Mouse (Mus musculus): Measurements from ENCODE around the gene Ulk3. TPM values are rescaled to one million over a fixed set of nuclear protein-coding genes. Genes with fewer than 3 reads are reported as not detected.

The Ulk3 gene
- total and polyA plus RNA-seq, 3 experiments = 5.0 to 11.9 TPM; not detected in 1

- TF ChIP-seq NRF1 (IDR thresholded peaks at IDR 0.05; ENCODE audit: insufficient read depth, low read depth, low read length, poor library complexity, severe bottlenecking) (no peak), E2F4 (IDR thresholded peaks at IDR 0.05; ENCODE audit: borderline replicate concordance, low read depth, low read length) (no peak), NELFE (IDR thresholded peaks at IDR 0.05; ENCODE audit: low read depth, low read length) (no peak), POLR2AphosphoS2 (IDR thresholded peaks at IDR 0.05; ENCODE audit: low read length) (no peak), GABPA (IDR thresholded peaks at IDR 0.05; ENCODE audit: low read depth, low read length) (no peak)
- Histone ChIP-seq H3K79me2 (ENCODE audit: control insufficient read depth, insufficient read depth, low read length, poor library complexity) (no peaks in the 10 kb centered on the region), H3K9ac (ENCODE audit: control insufficient read depth, low read depth, low read length, poor library complexity, severe bottlenecking) (no peak overlapping the region), H3K27me3 (ENCODE audit: control insufficient read depth in 1 of 2, insufficient read depth in 2 of 2, low read length in 2 of 2) (no peaks in the 10 kb centered on the region), H3K4me3 (ENCODE audit: control insufficient read depth in 1 of 2, insufficient read depth in 1 of 2, low read depth in 2 of 2, low read length in 2 of 2) (no peak overlapping the region), H3K27ac (ENCODE audit: control insufficient read depth, low read depth, low read length) (no peak overlapping the region), H3K4me1 (ENCODE audit: control insufficient read depth in 1 of 2, insufficient read depth in 2 of 2, low read length in 2 of 2) (peaks cover 0 to 7% of the 10 kb centered on the region in 2 experiments; a peak in 1 of 4 replicates), H3K36me3 (ENCODE audit: control insufficient read depth in 1 of 2, insufficient read depth in 2 of 2, low read length in 2 of 2) (no peaks in the 10 kb centered on the region), H3K9me3 (replicated peaks; ENCODE audit: insufficient read depth, low read length) (no peaks in the 10 kb centered on the region)
- DNase-seq (ENCODE audit: low read depth, low spot score) = no peak
Observed at GRCm38 (mm10) chr9:57618854-57619253, 29.6 kb downstream of the Ulk3 start.

- Histone ChIP-seq H3K27ac (ENCODE audit: control insufficient read depth, low read depth, low read length) (no peak within 1 kb of the TSS), H3K9ac (ENCODE audit: control insufficient read depth, low read depth, low read length, poor library complexity, severe bottlenecking) (no peak within 1 kb of the TSS), H3K4me3 (ENCODE audit: control insufficient read depth in 1 of 2, insufficient read depth in 1 of 2, low read depth in 2 of 2, low read length in 2 of 2) (no peak within 1 kb of the TSS), H3K4me1 (ENCODE audit: control insufficient read depth in 1 of 2, insufficient read depth in 2 of 2, low read length in 2 of 2) (peaks cover 0 to 7% of the 10 kb centered on the region in 2 experiments; a peak in 1 of 4 replicates), H3K36me3 (ENCODE audit: control insufficient read depth in 1 of 2, insufficient read depth in 2 of 2, low read length in 2 of 2) (no peaks in the 10 kb centered on the region), H3K27me3 (ENCODE audit: control insufficient read depth in 1 of 2, insufficient read depth in 2 of 2, low read length in 2 of 2) (no peaks in the 10 kb centered on the region), H3K79me2 (ENCODE audit: control insufficient read depth, insufficient read depth, low read length, poor library complexity) (no peaks in the 10 kb centered on the region), H3K9me3 (replicated peaks; ENCODE audit: insufficient read depth, low read length) (no peaks in the 10 kb centered on the region)
- no peak for DNase-seq (ENCODE audit: low read depth, low spot score)
- TF ChIP-seq ZMIZ1 (IDR thresholded peaks at IDR 0.05; ENCODE audit: low read depth, low read length) (no peak), MEF2A (IDR thresholded peaks at IDR 0.05; ENCODE audit: extremely low read depth, insufficient replicate concordance, low read depth, low read length, poor library complexity, severe bottlenecking) (no peak), NRF1 (IDR thresholded peaks at IDR 0.05; ENCODE audit: insufficient read depth, low read depth, low read length, poor library complexity, severe bottlenecking) (no peak), GATA1 (IDR thresholded peaks at IDR 0.05; ENCODE audit: low read depth, low read length) (no peak), USF1 (IDR thresholded peaks at IDR 0.05; ENCODE audit: low read depth, low read length) (no peak), ELF1 (IDR thresholded peaks at IDR 0.05; ENCODE audit: low read depth, low read length) (no peak), TAL1 (IDR thresholded peaks at IDR 0.05; ENCODE audit: low read length) (no peak), GABPA (IDR thresholded peaks at IDR 0.05; ENCODE audit: low read depth, low read length) (no peak), CHD1 (IDR thresholded peaks at IDR 0.05; ENCODE audit: low read depth, low read length) (no peak), EP300 (IDR thresholded peaks at IDR 0.05; ENCODE audit: low read depth in 1 of 2, low read length in 2 of 2) (no peak), MAZ (IDR thresholded peaks at IDR 0.05; ENCODE audit: low read depth, low read length) (no peak), CHD2 (IDR thresholded peaks at IDR 0.05; ENCODE audit: low read length) (no peak), UBTF (IDR thresholded peaks at IDR 0.05; ENCODE audit: borderline replicate concordance, insufficient read depth, low read depth, low read length) (no peak), ETS1 (IDR thresholded peaks at IDR 0.05; ENCODE audit: low read depth, low read length) (no peak), SMC3 (IDR thresholded peaks at IDR 0.05; ENCODE audit: low read depth, low read length) (no peak), POLR2A (IDR thresholded peaks at IDR 0.05; ENCODE audit: control insufficient read depth in 1 of 2, insufficient read depth in 1 of 2, low read depth in 1 of 2, low read length in 2 of 2, poor library complexity in 1 of 2) (no peak), MAFK (IDR thresholded peaks at IDR 0.05; ENCODE audit: borderline replicate concordance, low read depth, low read length) (no peak), CTCF (IDR thresholded peaks at IDR 0.05 in 2 of 3, conservative IDR thresholded peaks at IDR 0.05 in 1 of 3; ENCODE audit: control insufficient read depth in 1 of 3, insufficient read depth in 1 of 3, low read depth in 2 of 3, low read length in 3 of 3, poor library complexity in 1 of 3, severe bottlenecking in 1 of 3) (no peak), BHLHE40 (IDR thresholded peaks at IDR 0.05; ENCODE audit: borderline replicate concordance, low read depth, low read length) (no peak)
Observed at GRCm38 (mm10) chr9:57620674-57621073, 31.4 kb downstream of the Ulk3 start, which contains the start of gene Lman1l. Gene Lman1l (minus strand): TSS chr9:57620774.
